ENCODE assay signal across 9 mouse cellular contexts in genomic region chr11:48798308-48798707, GRCm38 (mm10). TPM values are rescaled to one million over a fixed set of nuclear protein-coding genes. Genes with fewer than 3 reads are reported as not detected.
DNase-seq lines count a peak whose midpoint lies in the region; ATAC-seq and TF ChIP-seq lines count a peak whose summit lies in the region.
"Had no signal": no experiment of that assay in that cellular context is flagged by ENCODE, and none has a peak within 500 bp of the region (broad histone marks: within the 10 kb centered on the region; RNA-seq: fewer than 3 reads in every experiment).

No protein-coding gene starts in this region.

- 83% methylated on average over 7 of the region's 7 CpGs for WGBS in hindbrain, embryonic 10.5 days
- WGBS in hindbrain, embryonic 12.5 days: 89% methylated on average over 7 of the region's 7 CpGs
- 62% methylated on average over 7 of the region's 7 CpGs for WGBS in bone marrow, adult 2 months
- WGBS in hindbrain, postnatal 0 days: 80% methylated on average over 7 of the region's 7 CpGs
- 72% methylated on average over 7 of the region's 7 CpGs for WGBS in midbrain, embryonic 14.5 days

- H3K4me2 ChIP-seq in hindbrain, embryonic 12.5 days (replicated peaks): no peak overlapping the region
- H3K4me2 ChIP-seq in hindbrain, postnatal 0 days (ENCODE audit: low read depth, low read length): 0 out of 2 replicates have a peak overlapping the region, but pooled peaks have one; percentile 93
- H3K4me2 ChIP-seq in midbrain, embryonic 14.5 days (ENCODE audit: low read length): peak overlapping the region; percentile 81

- H3K27me3 ChIP-seq in hindbrain, embryonic 10.5 days (ENCODE audit: insufficient read depth, poor library complexity, severe bottlenecking): no peaks in the 10 kb centered on the region
- no peaks in the 10 kb centered on the region for H3K27me3 ChIP-seq in hindbrain, embryonic 12.5 days
- no peaks in the 10 kb centered on the region for H3K27me3 ChIP-seq in hindbrain, postnatal 0 days (ENCODE audit: insufficient read depth, low read length)
- H3K27me3 ChIP-seq in midbrain, embryonic 14.5 days (ENCODE audit: control insufficient read depth, insufficient read depth, low read length): no peaks in the 10 kb centered on the region

- DNase-seq in hindbrain, embryonic 10.5 days (ENCODE audit: low spot score): no peak
- DNase-seq in hindbrain, postnatal 0 days (ENCODE audit: low spot score): no peak
- no peak for DNase-seq in midbrain, embryonic 14.5 days
- no peak for DNase-seq in left cerebral cortex, adult 18-20 months (ENCODE audit: low spot score in 2 of 2)
- DNase-seq in adrenal gland, adult 8-10 months: no peak
- no peak for DNase-seq in ovary, postnatal 36 days (ENCODE audit: low spot score)
- DNase-seq: kidney, adult 8-10 months had no signal

- peak overlapping the region; percentile 16; the same call in 1 of the 2 replicates for H3K27ac ChIP-seq in hindbrain, embryonic 10.5 days
- no peak overlapping the region for H3K27ac ChIP-seq in hindbrain, embryonic 12.5 days
- no peak overlapping the region for H3K27ac ChIP-seq in bone marrow, adult 2 months (ENCODE audit: control insufficient read depth, insufficient read depth, low read depth, low read length, poor library complexity)
- no peak overlapping the region for H3K27ac ChIP-seq in hindbrain, postnatal 0 days
- H3K27ac ChIP-seq in midbrain, embryonic 14.5 days (replicated peaks; ENCODE audit: low read depth, low read length): no peak overlapping the region

- no peaks in the 10 kb centered on the region for H3K9me3 ChIP-seq in hindbrain, embryonic 10.5 days
- H3K9me3 ChIP-seq in hindbrain, embryonic 12.5 days (replicated peaks): no peaks in the 10 kb centered on the region
- H3K9me3 ChIP-seq in hindbrain, postnatal 0 days (ENCODE audit: low read length): no peaks in the 10 kb centered on the region
- H3K9me3 ChIP-seq in midbrain, embryonic 14.5 days (ENCODE audit: control insufficient read depth, low read length): no peaks in the 10 kb centered on the region

- no peak for TF ChIP-seq POLR2A in bone marrow, adult 2 months (IDR thresholded peaks at IDR 0.05; ENCODE audit: borderline replicate concordance, control insufficient read depth, low read depth, low read length)

- no peak overlapping the region for H3K9ac ChIP-seq in hindbrain, embryonic 12.5 days
- H3K9ac ChIP-seq in hindbrain, postnatal 0 days (replicated peaks; ENCODE audit: low read length): no peak overlapping the region
- H3K9ac ChIP-seq in midbrain, embryonic 14.5 days (replicated peaks; ENCODE audit: low read length): no peak overlapping the region; the same call in 1 of the 2 replicates

- no peak for TF ChIP-seq CTCF in bone marrow, adult 2 months (IDR thresholded peaks at IDR 0.05; ENCODE audit: control insufficient read depth, insufficient read depth, low read length)
- TF ChIP-seq CTCF in hindbrain, postnatal 0 days (IDR thresholded peaks at IDR 0.05; ENCODE audit: low read depth): no peak

- ATAC-seq in hindbrain, embryonic 12.5 days (ENCODE audit: low FRiP score): no peak
- ATAC-seq in hindbrain, postnatal 0 days: no peak
- no peak for ATAC-seq in midbrain, embryonic 14.5 days (ENCODE audit: low FRiP score, low TSS enrichment)

- peak overlapping the region; percentile 89 for H3K4me3 ChIP-seq in hindbrain, embryonic 10.5 days
- no peak overlapping the region for H3K4me3 ChIP-seq in hindbrain, embryonic 12.5 days
- peak overlapping the region; percentile 7 for H3K4me3 ChIP-seq in bone marrow, adult 2 months (replicated peaks; ENCODE audit: control insufficient read depth, low read depth, low read length)
- no peak overlapping the region for H3K4me3 ChIP-seq in hindbrain, postnatal 0 days (ENCODE audit: low read length)
- H3K4me3 ChIP-seq in midbrain, embryonic 14.5 days (replicated peaks; ENCODE audit: low read depth, low read length): no peak overlapping the region

- peaks cover 34% of the 10 kb centered on the region for H3K4me1 ChIP-seq in hindbrain, embryonic 10.5 days (replicated peaks)
- H3K4me1 ChIP-seq in hindbrain, embryonic 12.5 days: peaks cover 33% of the 10 kb centered on the region
- peaks cover 2% of the 10 kb centered on the region; the same call in 1 of the 2 replicates for H3K4me1 ChIP-seq in bone marrow, adult 2 months (ENCODE audit: control insufficient read depth, insufficient read depth, low read length)
- H3K4me1 ChIP-seq in hindbrain, postnatal 0 days (ENCODE audit: insufficient read depth, low read length): peaks cover 12% of the 10 kb centered on the region
- H3K4me1 ChIP-seq in midbrain, embryonic 14.5 days (ENCODE audit: control insufficient read depth, insufficient read depth, low read length): peaks cover 26% of the 10 kb centered on the region

- peaks cover 23% of the 10 kb centered on the region for H3K36me3 ChIP-seq in hindbrain, embryonic 10.5 days
- H3K36me3 ChIP-seq in hindbrain, embryonic 12.5 days: peaks cover 19% of the 10 kb centered on the region
- H3K36me3 ChIP-seq in hindbrain, postnatal 0 days (ENCODE audit: insufficient read depth, low read length): peaks cover 8% of the 10 kb centered on the region; the same call in 1 of the 2 replicates
- peaks cover 18% of the 10 kb centered on the region for H3K36me3 ChIP-seq in midbrain, embryonic 14.5 days (ENCODE audit: control insufficient read depth, insufficient read depth, low read length)

RNA-seq across cellular contexts. Expression of gene Rack1, which starts 1.8 kb away (rescaled TPM):
- polyA plus RNA-seq in hindbrain, embryonic 10.5 days (2016; fragmentation: Nextera tagmentation; extraction: Ambion mirVana): 672 and 778 TPM in 2 replicates
- polyA plus RNA-seq in hindbrain, embryonic 12.5 days (2016; fragmentation: Nextera tagmentation; extraction: Ambion mirVana): 442 and 512 TPM in 2 replicates
- polyA plus RNA-seq in bone marrow, adult 2 months (2011; ENCODE audit: insufficient read depth, insufficient read length, low replicate concordance, missing spikeins): 1,856 and 2,313 TPM in 2 replicates
- total RNA-seq in hindbrain, postnatal 0 days (2014; rRNA removed): 897 and 958 TPM in 2 replicates
- 324 and 342 TPM in 2 replicates for polyA plus RNA-seq in hindbrain, postnatal 0 days (2015; fragmentation: Nextera tagmentation; extraction: Ambion mirVana)
- polyA plus RNA-seq in midbrain, embryonic 14.5 days (2014; fragmentation: Nextera tagmentation; extraction: Ambion mirVana): 505 and 506 TPM in 2 replicates
- total RNA-seq in left cerebral cortex, adult 18-20 months (2021): 100 to 1,000 TPM; 233 to 240 TPM
- total RNA-seq in adrenal gland, adult 8-10 months (2022): 100 to 1,000 TPM; 568 to 660 (median 629) TPM

RNA-seq across cellular contexts. Expression of gene Trim41, which starts 18.8 kb away (rescaled TPM):
- 4.5 and 5.1 TPM in 2 replicates for polyA plus RNA-seq in hindbrain, embryonic 10.5 days (2016; fragmentation: Nextera tagmentation; extraction: Ambion mirVana)
- polyA plus RNA-seq in hindbrain, embryonic 12.5 days (2016; fragmentation: Nextera tagmentation; extraction: Ambion mirVana): 6.4 and 7.1 TPM in 2 replicates
- polyA plus RNA-seq in bone marrow, adult 2 months (2011; ENCODE audit: insufficient read depth, insufficient read length, low replicate concordance, missing spikeins): 39.7 and 51.0 TPM in 2 replicates
- 42.1 and 43.3 TPM in 2 replicates for total RNA-seq in hindbrain, postnatal 0 days (2014; rRNA removed)
- 5.5 and 7.1 TPM in 2 replicates for polyA plus RNA-seq in hindbrain, postnatal 0 days (2015; fragmentation: Nextera tagmentation; extraction: Ambion mirVana)
- 6.3 and 8.4 TPM in 2 replicates for polyA plus RNA-seq in midbrain, embryonic 14.5 days (2014; fragmentation: Nextera tagmentation; extraction: Ambion mirVana)
- total RNA-seq in left cerebral cortex, adult 18-20 months (2021): 10 to 100 TPM; 57.1 to 60.2 TPM
- 10 to 100 TPM; 35.5 to 69.9 (median 49.8) TPM for total RNA-seq in adrenal gland, adult 8-10 months (2022)

RNA-seq across cellular contexts. Expression of gene Trim7, which starts 27.6 kb away (rescaled TPM):
- polyA plus RNA-seq in hindbrain, embryonic 10.5 days (2016; fragmentation: Nextera tagmentation; extraction: Ambion mirVana): 0.26 and 0.30 TPM in 2 replicates
- polyA plus RNA-seq in hindbrain, embryonic 12.5 days (2016; fragmentation: Nextera tagmentation; extraction: Ambion mirVana): 0.70 and 1.6 TPM in 2 replicates
- 8.4 and 14.4 TPM in 2 replicates for polyA plus RNA-seq in bone marrow, adult 2 months (2011; ENCODE audit: insufficient read depth, insufficient read length, low replicate concordance, missing spikeins)
- 4.0 and 7.7 TPM in 2 replicates for total RNA-seq in hindbrain, postnatal 0 days (2014; rRNA removed)
- polyA plus RNA-seq in hindbrain, postnatal 0 days (2015; fragmentation: Nextera tagmentation; extraction: Ambion mirVana): 3.7 TPM in 2 replicates
- polyA plus RNA-seq in midbrain, embryonic 14.5 days (2014; fragmentation: Nextera tagmentation; extraction: Ambion mirVana): 0.75 and 1.6 TPM in 2 replicates
- 1 to 10 TPM; 2.3 to 3.7 TPM for total RNA-seq in left cerebral cortex, adult 18-20 months (2021)
- total RNA-seq in adrenal gland, adult 8-10 months (2022): 10 to 100 TPM; 10.1 to 14.9 (median 10.9) TPM

RNA-seq across cellular contexts. Expression of gene Gm12184, which starts 28.1 kb away (rescaled TPM):
- 3.5 and 4.7 TPM in 2 replicates for polyA plus RNA-seq in hindbrain, embryonic 10.5 days (2016; fragmentation: Nextera tagmentation; extraction: Ambion mirVana)
- 7.2 and 10.0 TPM in 2 replicates for polyA plus RNA-seq in hindbrain, embryonic 12.5 days (2016; fragmentation: Nextera tagmentation; extraction: Ambion mirVana)
- 43.1 and 76.8 TPM in 2 replicates for polyA plus RNA-seq in bone marrow, adult 2 months (2011; ENCODE audit: insufficient read depth, insufficient read length, low replicate concordance, missing spikeins)
- 20.1 and 26.4 TPM in 2 replicates for total RNA-seq in hindbrain, postnatal 0 days (2014; rRNA removed)
- polyA plus RNA-seq in hindbrain, postnatal 0 days (2015; fragmentation: Nextera tagmentation; extraction: Ambion mirVana): 5.7 and 6.0 TPM in 2 replicates
- polyA plus RNA-seq in midbrain, embryonic 14.5 days (2014; fragmentation: Nextera tagmentation; extraction: Ambion mirVana): 3.2 and 4.5 TPM in 2 replicates
- 1 to 10 TPM; 1.7 to 3.0 TPM for total RNA-seq in left cerebral cortex, adult 18-20 months (2021)
- 1 to 10 TPM; 2.9 to 3.5 (median 3.3) TPM for total RNA-seq in adrenal gland, adult 8-10 months (2022)

Comparison
In these comparisons a context has a peak if more than half of its experiments do, and no peak if none do; other contexts are left out.
1. H3K4me3 ChIP-seq: peak in hindbrain, embryonic 10.5 days (single experiment) and bone marrow, adult 2 months (single experiment); none in hindbrain, embryonic 12.5 days (single experiment), hindbrain, postnatal 0 days (single experiment) and midbrain, embryonic 14.5 days (single experiment).